Mouse (Mus musculus): Measurements from ENCODE around the gene Cyb561d2.

Gene Cyb561d2

GRCm38 (mm10) chr9:107571534-107572326 is 29.7 kb upstream of the Cyb561d2 start:
- DNase-seq (ENCODE audit: low read depth) = no peak

GRCm38 (mm10) chr9:107570845-107571244 is 28.9 kb upstream of the Cyb561d2 start:
- DNase-seq (ENCODE audit: low read depth) = no peak

DNA sequence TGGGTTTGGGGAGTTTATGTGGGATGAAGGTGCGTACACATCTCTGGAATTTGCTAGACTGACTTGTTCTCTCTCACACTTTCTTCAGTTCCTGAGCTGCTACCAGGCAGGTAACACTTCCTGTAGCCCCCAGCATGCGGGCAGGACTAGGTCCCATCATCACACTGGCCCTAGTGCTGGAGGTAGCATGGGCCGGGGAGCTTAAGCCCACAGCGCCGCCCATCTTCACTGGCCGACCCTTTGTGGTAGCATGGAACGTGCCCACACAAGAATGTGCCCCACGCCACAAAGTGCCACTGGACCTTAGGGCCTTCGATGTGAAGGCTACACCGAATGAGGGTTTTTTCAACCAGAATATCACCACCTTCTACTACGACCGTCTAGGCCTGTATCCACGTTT is 28.0 kb upstream of the Cyb561d2 start:
- no peak for DNase-seq (ENCODE audit: low read depth)

DNA sequence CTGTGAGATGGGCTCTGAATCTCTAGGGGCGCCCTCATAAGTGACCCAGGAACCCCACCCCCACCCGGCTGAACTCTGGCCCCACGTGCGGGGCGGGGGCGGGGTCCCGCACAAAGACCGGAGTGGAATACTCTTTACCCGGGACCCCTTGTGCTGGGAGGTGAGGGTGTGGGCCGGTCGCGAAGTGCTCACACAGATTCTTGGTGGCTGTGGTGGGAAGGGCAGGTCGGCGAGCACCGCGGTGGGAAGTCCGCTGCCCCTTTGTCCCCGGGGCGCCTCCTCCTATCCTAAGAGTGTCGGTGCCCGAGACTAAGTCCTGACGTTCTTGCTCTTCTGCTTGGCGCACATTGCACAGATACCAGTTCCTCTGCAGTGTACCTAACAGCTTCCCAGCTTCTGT is 27.3 kb upstream of the Cyb561d2 start:
- DNase-seq (ENCODE audit: low read depth) = no peak

- peak; percentile 90 for DNase-seq (ENCODE audit: low read depth)
These were observed 26.6 kb upstream of the Cyb561d2 start for GRCm38 (mm10) chr9:107568331-107569261.

- no peak for DNase-seq (ENCODE audit: low read depth)
These were observed 25.8 kb upstream of the Cyb561d2 start, which contains the start of gene Hyal2 for GRCm38 (mm10) chr9:107567702-107568319. TSS of gene Hyal2 (plus strand) at chr9:107567945.

GRCm38 (mm10) chr9:107566855-107567254 is 24.9 kb upstream of the Cyb561d2 start:
- no peak for DNase-seq (ENCODE audit: low read depth)

- DNase-seq (ENCODE audit: low read depth) = peak; percentile 85
These were observed 24.2 kb upstream of the Cyb561d2 start for GRCm38 (mm10) chr9:107566041-107566709.

DNA sequence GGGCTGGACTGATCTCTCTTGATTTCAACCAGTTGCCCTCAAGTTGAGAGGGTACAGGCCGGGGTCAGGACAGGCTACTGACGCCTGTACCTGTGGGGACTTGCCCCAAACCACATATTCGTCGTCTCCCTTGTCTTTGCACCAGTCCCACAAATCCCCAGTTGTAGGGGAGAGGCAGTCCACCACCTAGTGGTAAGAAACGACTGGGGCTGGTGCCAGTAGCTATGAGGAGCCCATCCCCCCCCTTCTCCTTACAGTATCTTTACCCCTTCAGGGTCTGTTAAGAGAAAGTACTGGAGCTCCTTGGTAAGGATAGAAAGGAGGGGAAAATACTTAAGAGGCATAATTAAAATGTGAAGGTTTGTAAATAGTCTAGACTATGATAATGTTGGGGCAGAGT is 23.6 kb upstream of the Cyb561d2 start:
- DNase-seq (ENCODE audit: low read depth) = peak; percentile 38

GRCm38 (mm10) chr9:107563029-107563581 is 21.1 kb upstream of the Cyb561d2 start, which contains the start of gene Tusc2:
TSS of gene Tusc2 (plus strand) at chr9:107563255.
- peak; percentile 92 for DNase-seq (ENCODE audit: low read depth)

GRCm38 (mm10) chr9:107556346-107556745 is 14.4 kb upstream of the Cyb561d2 start:
- DNase-seq (ENCODE audit: low read depth) = peak; percentile 4

DNA sequence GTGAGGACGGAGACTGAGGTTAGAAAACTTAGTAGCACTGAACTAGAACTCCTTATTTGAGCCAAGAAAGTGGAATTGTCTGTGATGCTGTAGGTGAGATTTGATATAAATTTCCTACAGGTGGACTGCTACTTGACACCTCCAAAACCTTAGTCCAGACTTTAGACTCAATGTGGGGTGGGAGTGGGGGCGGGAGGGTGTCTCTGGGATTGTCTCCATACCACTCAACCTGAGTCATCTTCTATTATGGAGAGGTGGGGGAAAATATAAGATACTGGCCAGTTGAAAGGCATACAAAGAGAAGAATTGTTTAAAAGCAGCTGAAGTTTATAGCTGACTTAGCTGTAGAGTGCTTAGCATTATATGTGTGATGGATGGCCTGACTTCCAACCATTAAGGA is 13.7 kb upstream of the Cyb561d2 start:
- DNase-seq (ENCODE audit: low read depth) = peak; percentile 63

DNA sequence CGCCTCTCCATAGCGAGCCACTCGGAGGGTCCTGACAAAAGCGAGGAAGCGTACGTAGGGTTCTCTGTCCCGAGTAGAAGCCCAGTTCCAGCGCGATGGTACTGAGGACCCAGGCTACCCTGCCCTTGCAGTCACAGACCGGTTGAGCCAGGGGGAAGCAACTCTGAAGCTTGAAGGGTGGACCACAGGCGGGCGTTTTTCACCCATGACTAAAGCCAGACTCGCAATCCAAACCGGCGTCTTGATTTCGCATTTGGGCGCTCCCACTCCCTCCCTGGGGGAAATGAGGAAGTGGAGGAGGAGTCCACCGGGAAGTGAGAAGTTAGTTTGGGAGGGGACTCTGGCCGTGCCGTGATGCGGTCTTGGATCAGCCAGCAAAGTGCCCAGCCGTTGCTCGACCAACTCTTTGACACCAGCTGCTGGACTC is 13.1 kb upstream of the Cyb561d2 start:
- DNase-seq (ENCODE audit: low read depth) = peak; percentile 82

- DNase-seq (ENCODE audit: low read depth) = peak; percentile 99
These were observed 12.4 kb upstream of the Cyb561d2 start for GRCm38 (mm10) chr9:107554319-107554825.

DNA sequence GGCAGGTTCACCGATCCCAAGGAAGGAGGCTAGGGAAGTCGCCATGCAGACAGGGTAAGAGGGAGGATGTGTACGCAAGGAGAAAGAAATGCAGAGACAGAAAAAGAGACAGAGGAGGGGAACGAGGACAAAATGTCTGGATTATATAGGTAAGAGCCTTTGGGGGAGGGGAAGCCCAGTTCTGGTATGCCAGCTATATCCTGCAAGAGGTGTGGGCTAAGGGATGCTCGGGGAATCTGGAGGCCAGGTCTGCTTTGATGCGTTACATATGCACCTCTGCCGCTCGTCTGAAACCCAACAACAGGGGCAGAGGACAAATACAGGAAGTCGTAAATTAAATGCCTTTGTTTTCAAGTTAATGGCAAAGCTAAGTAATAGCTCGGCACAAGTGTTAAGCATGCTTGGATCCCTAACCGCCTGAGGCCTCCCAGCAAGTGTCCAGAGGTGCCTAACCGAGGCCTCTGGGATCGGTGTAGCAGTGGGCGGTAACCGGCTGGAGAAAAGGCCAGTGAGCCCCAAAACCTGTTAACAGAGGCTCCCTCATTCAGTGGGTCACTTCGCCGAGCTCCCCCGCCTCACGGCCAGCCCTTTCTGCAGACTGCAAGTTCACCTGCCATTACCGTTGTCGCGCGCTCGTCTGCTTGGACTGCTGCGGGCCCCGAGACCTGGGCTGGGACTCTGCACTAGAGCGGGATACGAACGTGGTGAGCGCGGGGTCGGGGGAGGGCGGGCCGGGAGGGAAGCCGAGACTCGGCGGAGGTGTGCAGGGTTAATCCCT is 11.7 kb upstream of the Cyb561d2 start:
- peak; percentile 7 for DNase-seq (ENCODE audit: low read depth)

GRCm38 (mm10) chr9:107552690-107553393 is 10.8 kb upstream of the Cyb561d2 start:
- DNase-seq (ENCODE audit: low read depth) = no peak

DNA sequence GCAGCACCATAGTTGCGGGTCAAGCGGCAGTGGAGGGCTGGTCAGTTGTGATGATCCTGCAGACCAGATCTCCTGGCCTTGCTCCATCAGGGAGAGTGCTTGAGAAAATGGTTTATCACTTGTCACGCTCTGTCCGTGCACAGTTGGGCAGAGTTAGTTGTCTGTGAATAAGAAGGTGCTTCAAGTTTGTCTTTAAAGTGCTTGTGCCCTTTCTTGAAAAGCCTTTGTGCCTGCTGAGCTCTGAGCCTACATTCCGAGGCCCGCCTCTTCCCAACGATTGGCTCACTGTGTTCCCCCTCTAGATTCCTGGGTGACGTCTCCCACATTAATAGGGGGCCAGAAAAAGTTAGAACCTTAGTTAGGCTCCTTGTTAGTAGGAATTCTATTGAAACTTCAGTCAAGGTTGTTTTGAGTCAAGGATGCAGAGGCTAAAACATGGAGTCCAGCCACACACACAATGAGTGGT is 9.9 kb upstream of the Cyb561d2 start:
- peak; percentile 57 for DNase-seq (ENCODE audit: low read depth)

- peak; percentile 85 for DNase-seq (ENCODE audit: low read depth)
These were observed 9.3 kb upstream of the Cyb561d2 start, which contains the start of gene Rassf1 for GRCm38 (mm10) chr9:107551117-107551889. TSS of gene Rassf1 (plus strand) at chr9:107551555.

Measured in NIH3T3 (cell line).